Comparison of ENCODE assay signal across 21 mouse cellular contexts in genomic region chr3:151399270-151399669, GRCm38 (mm10). TPM values are rescaled to one million over a fixed set of nuclear protein-coding genes. Genes with fewer than 3 reads are reported as not detected.
DNase-seq lines count a peak whose midpoint lies in the region; ATAC-seq and TF ChIP-seq lines count a peak whose summit lies in the region.
"Had no signal": no experiment of that assay in that cellular context is flagged by ENCODE, and none has a peak within 500 bp of the region (broad histone marks: within the 10 kb centered on the region; RNA-seq: fewer than 3 reads in every experiment).

No protein-coding gene starts in this region.

- H3K4me2 ChIP-seq in hindbrain, postnatal 0 days (ENCODE audit: low read depth, low read length), result no peak overlapping the region
- no peak overlapping the region for H3K4me2 ChIP-seq in hindbrain, embryonic 11.5 days (replicated peaks; ENCODE audit: low read depth, low read length)
- no peak overlapping the region for H3K4me2 ChIP-seq in midbrain, postnatal 0 days (ENCODE audit: low read depth, low read length, poor library complexity, severe bottlenecking)
- no peak overlapping the region for H3K4me2 ChIP-seq in lung, postnatal 0 days (replicated peaks; ENCODE audit: low read depth, low read length)
- H3K4me2 ChIP-seq: forebrain, embryonic 13.5 days; liver, embryonic 11.5 days; midbrain, embryonic 12.5 days had no signal

- H3K4me1 ChIP-seq in hindbrain, postnatal 0 days (ENCODE audit: insufficient read depth, low read length), result no peaks in the 10 kb centered on the region
- no peaks in the 10 kb centered on the region for H3K4me1 ChIP-seq in hindbrain, embryonic 11.5 days (replicated peaks; ENCODE audit: control insufficient read depth, insufficient read depth, low read length)
- H3K4me1 ChIP-seq in midbrain, postnatal 0 days (ENCODE audit: insufficient read depth, low read length), result no peaks in the 10 kb centered on the region
- no peaks in the 10 kb centered on the region for H3K4me1 ChIP-seq in midbrain, embryonic 10.5 days
- H3K4me1 ChIP-seq in lung, postnatal 0 days (ENCODE audit: insufficient read depth, low read depth, low read length), result no peaks in the 10 kb centered on the region
- H3K4me1 ChIP-seq: forebrain, embryonic 13.5 days; midbrain, embryonic 12.5 days had no signal

- WGBS in hindbrain, postnatal 0 days, result 45% methylated on average over 1 of the region's 1 CpGs
- 78% methylated on average over 1 of the region's 1 CpGs for WGBS in hindbrain, embryonic 11.5 days
- 71% methylated on average over 1 of the region's 1 CpGs for WGBS in midbrain, postnatal 0 days
- 76% methylated on average over 1 of the region's 1 CpGs for WGBS in midbrain, embryonic 10.5 days
- 70% methylated on average over 1 of the region's 1 CpGs for WGBS in lung, postnatal 0 days

- no peaks in the 10 kb centered on the region for H3K9me3 ChIP-seq in hindbrain, postnatal 0 days (ENCODE audit: low read length)
- no peaks in the 10 kb centered on the region for H3K9me3 ChIP-seq in hindbrain, embryonic 11.5 days (ENCODE audit: control insufficient read depth, low read length)
- H3K9me3 ChIP-seq in midbrain, postnatal 0 days (ENCODE audit: low read length), result no peaks in the 10 kb centered on the region
- no peaks in the 10 kb centered on the region for H3K9me3 ChIP-seq in midbrain, embryonic 10.5 days (replicated peaks)
- H3K9me3 ChIP-seq in lung, postnatal 0 days (ENCODE audit: low read length), result no peaks in the 10 kb centered on the region
- H3K9me3 ChIP-seq: forebrain, embryonic 13.5 days; midbrain, embryonic 12.5 days had no signal

- no peak overlapping the region for H3K4me3 ChIP-seq in hindbrain, postnatal 0 days (ENCODE audit: low read length)
- no peak overlapping the region for H3K4me3 ChIP-seq in hindbrain, embryonic 11.5 days (ENCODE audit: low read depth, low read length)
- H3K4me3 ChIP-seq in midbrain, postnatal 0 days (ENCODE audit: low read depth, low read length), result no peak overlapping the region
- no peak overlapping the region for H3K4me3 ChIP-seq in midbrain, embryonic 10.5 days
- no peak overlapping the region for H3K4me3 ChIP-seq in lung, postnatal 0 days (ENCODE audit: low read depth, low read length)
- H3K4me3 ChIP-seq: forebrain, embryonic 13.5 days; midbrain, embryonic 12.5 days had no signal

- H3K27ac ChIP-seq in hindbrain, postnatal 0 days, result no peak overlapping the region
- H3K27ac ChIP-seq in hindbrain, embryonic 11.5 days (ENCODE audit: low read depth, low read length), result no peak overlapping the region
- no peak overlapping the region for H3K27ac ChIP-seq in midbrain, postnatal 0 days (ENCODE audit: low read depth, low read length)
- H3K27ac ChIP-seq in midbrain, embryonic 10.5 days (replicated peaks), result no peak overlapping the region
- H3K27ac ChIP-seq in lung, postnatal 0 days (ENCODE audit: low read length), result no peak overlapping the region
- H3K27ac ChIP-seq: forebrain, embryonic 13.5 days; macrophage; midbrain, embryonic 12.5 days had no signal

- peak; percentile 59; the same call in 1 of the 2 replicates for ATAC-seq in hindbrain, postnatal 0 days
- no peak for ATAC-seq in hindbrain, embryonic 11.5 days (ENCODE audit: low FRiP score)
- no peak for ATAC-seq in midbrain, postnatal 0 days (ENCODE audit: low FRiP score)
- ATAC-seq in lung, postnatal 0 days, result peak; percentile 48; the same call in 1 of the 2 replicates
- ATAC-seq: forebrain, embryonic 13.5 days; Patski had no signal

- H3K9ac ChIP-seq in hindbrain, postnatal 0 days (replicated peaks; ENCODE audit: low read length), result no peak overlapping the region
- no peak overlapping the region for H3K9ac ChIP-seq in hindbrain, embryonic 11.5 days (ENCODE audit: low read depth, low read length)
- H3K9ac ChIP-seq in midbrain, postnatal 0 days (replicated peaks; ENCODE audit: low read length, poor library complexity, severe bottlenecking), result no peak overlapping the region
- H3K9ac ChIP-seq in lung, postnatal 0 days (replicated peaks; ENCODE audit: low read depth), result no peak overlapping the region
- H3K9ac ChIP-seq: forebrain, embryonic 13.5 days; midbrain, embryonic 12.5 days had no signal

- no peaks in the 10 kb centered on the region for H3K27me3 ChIP-seq in hindbrain, postnatal 0 days (ENCODE audit: insufficient read depth, low read length)
- H3K27me3 ChIP-seq in hindbrain, embryonic 11.5 days (ENCODE audit: control insufficient read depth, insufficient read depth, low read length), result no peaks in the 10 kb centered on the region
- no peaks in the 10 kb centered on the region for H3K27me3 ChIP-seq in midbrain, postnatal 0 days (ENCODE audit: insufficient read depth, low read length)
- no peaks in the 10 kb centered on the region for H3K27me3 ChIP-seq in midbrain, embryonic 10.5 days (ENCODE audit: low read depth, poor library complexity, severe bottlenecking)
- no peaks in the 10 kb centered on the region for H3K27me3 ChIP-seq in lung, postnatal 0 days (replicated peaks; ENCODE audit: insufficient read depth, low read length)
- H3K27me3 ChIP-seq: forebrain, embryonic 13.5 days; midbrain, embryonic 12.5 days; Patski had no signal

- no peaks in the 10 kb centered on the region for H3K36me3 ChIP-seq in hindbrain, postnatal 0 days (ENCODE audit: insufficient read depth, low read length)
- H3K36me3 ChIP-seq in hindbrain, embryonic 11.5 days (ENCODE audit: control insufficient read depth, insufficient read depth, low read length), result no peaks in the 10 kb centered on the region
- H3K36me3 ChIP-seq in midbrain, postnatal 0 days (ENCODE audit: insufficient read depth, low read length), result no peaks in the 10 kb centered on the region
- H3K36me3 ChIP-seq in midbrain, embryonic 10.5 days, result no peaks in the 10 kb centered on the region
- H3K36me3 ChIP-seq in lung, postnatal 0 days (ENCODE audit: insufficient read depth, low read length), result no peaks in the 10 kb centered on the region
- H3K36me3 ChIP-seq: midbrain, embryonic 12.5 days had no signal

- DNase-seq in hindbrain, postnatal 0 days (ENCODE audit: low spot score), result peak; percentile 45
- DNase-seq in hindbrain, embryonic 11.5 days (ENCODE audit: low spot score), result no peak
- peak; percentile 40 for DNase-seq in midbrain, postnatal 0 days (ENCODE audit: low spot score)
- DNase-seq in midbrain, embryonic 10.5 days (ENCODE audit: low spot score), result no peak
- DNase-seq in lung, postnatal 0 days (ENCODE audit: low spot score), result peak; percentile 31
- no peak for DNase-seq in kidney, postnatal 14 days
- DNase-seq in frontal cortex, postnatal 36 days (ENCODE audit: low spot score in 2 of 2), result no peak
- DNase-seq: adrenal gland, adult 8-10 months; cerebellum, postnatal 25 days; gastrocnemius, postnatal 36 days; kidney, adult 11 months; layer of hippocampus, postnatal 36 days; right cerebral cortex, postnatal 14 days; spleen, adult 18-20 months; thymus, postnatal 25 days had no signal

- TF ChIP-seq EP300 in lung, postnatal 0 days (IDR thresholded peaks at IDR 0.05), result no peak

- no peak for TF ChIP-seq CTCF in hindbrain, postnatal 0 days (IDR thresholded peaks at IDR 0.05; ENCODE audit: low read depth)
- TF ChIP-seq CTCF in midbrain, postnatal 0 days (IDR thresholded peaks at IDR 0.05), result no peak
- no peak for TF ChIP-seq CTCF in lung, postnatal 0 days (IDR thresholded peaks at IDR 0.05)

RNA-seq across cellular contexts. Expression of gene Adgrl4, which starts 38.4 kb away (rescaled TPM):
- 27.6 and 32.0 TPM in 2 replicates for total RNA-seq in hindbrain, postnatal 0 days (2014; rRNA removed)
- 9.9 and 12.7 TPM in 2 replicates for polyA plus RNA-seq in hindbrain, postnatal 0 days (2015; fragmentation: Nextera tagmentation; extraction: Ambion mirVana)
- polyA plus RNA-seq in hindbrain, embryonic 11.5 days (2014; fragmentation: Nextera tagmentation; extraction: Ambion mirVana), result 7.7 and 8.7 TPM in 2 replicates
- total RNA-seq in midbrain, postnatal 0 days (2014; rRNA removed), result 23.2 and 31.2 TPM in 2 replicates
- 13.2 and 13.9 TPM in 2 replicates for polyA plus RNA-seq in midbrain, postnatal 0 days (2015; fragmentation: Nextera tagmentation; extraction: Ambion mirVana)
- 6.8 and 8.6 TPM in 2 replicates for polyA plus RNA-seq in midbrain, embryonic 10.5 days (2016; fragmentation: Nextera tagmentation; extraction: Ambion mirVana)
- polyA plus RNA-seq in lung, postnatal 0 days (2015; fragmentation: Nextera tagmentation; extraction: Ambion mirVana), result 36.3 and 41.1 TPM in 2 replicates
- total RNA-seq: neutrophil, adult 5-6 weeks had no signal
- polyA plus RNA-seq: Patski had no signal

Comparison
In these comparisons a context has a peak if more than half of its experiments do, and no peak if none do; other contexts are left out.
1. ATAC-seq: peak in hindbrain, postnatal 0 days (single experiment) and lung, postnatal 0 days (single experiment); none in hindbrain, embryonic 11.5 days (single experiment) and midbrain, postnatal 0 days (single experiment).
2. DNase-seq: peak in hindbrain, postnatal 0 days (single experiment), midbrain, postnatal 0 days (single experiment) and lung, postnatal 0 days (single experiment); none in hindbrain, embryonic 11.5 days (single experiment), midbrain, embryonic 10.5 days (single experiment), kidney, postnatal 14 days (single experiment) and frontal cortex, postnatal 36 days (0 of 2).